ENCODE assay signal across 18 mouse cellular contexts in the genomic region with DNA sequence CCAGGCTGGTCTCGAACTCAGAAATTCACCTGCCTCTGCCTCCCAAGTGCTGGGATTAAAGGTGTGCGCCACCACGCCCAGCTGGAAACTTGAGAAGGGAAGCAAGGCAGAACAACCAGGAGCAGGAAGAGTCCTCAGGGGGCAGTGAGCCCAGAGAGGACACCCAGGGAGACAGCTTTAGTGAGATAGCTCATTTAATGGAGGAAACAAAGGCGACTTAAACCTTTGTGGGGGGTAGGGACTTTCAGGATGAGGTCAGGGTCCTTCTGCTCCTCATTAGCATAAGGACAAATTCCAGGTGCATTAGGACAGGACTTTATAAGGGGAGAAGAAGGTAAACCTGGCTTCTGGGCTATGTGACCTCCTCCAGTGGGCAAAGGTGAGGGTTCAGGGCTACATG.
"Had no signal": no experiment of that assay in that cellular context is flagged by ENCODE, and none has a peak within 500 bp of the region (broad histone marks: within the 10 kb centered on the region; RNA-seq: fewer than 3 reads in every experiment).

No protein-coding gene starts in this region.

- H3K4me1 ChIP-seq: lung, embryonic 15.5 days; midbrain, embryonic 10.5 days; midbrain, embryonic 12.5 days; neural tube, embryonic 13.5 days; stomach, embryonic 15.5 days had no signal

- H3K27ac ChIP-seq: lung, embryonic 15.5 days; midbrain, embryonic 10.5 days; midbrain, embryonic 12.5 days; neural tube, embryonic 13.5 days; stomach, embryonic 15.5 days; stomach, postnatal 0 days had no signal

- H3K9me3 ChIP-seq: lung, embryonic 15.5 days; midbrain, embryonic 10.5 days; midbrain, embryonic 12.5 days; neural tube, embryonic 13.5 days; stomach, embryonic 15.5 days had no signal

- H3K9ac ChIP-seq: liver, postnatal 0 days; lung, embryonic 15.5 days; midbrain, embryonic 12.5 days; neural tube, embryonic 13.5 days; stomach, embryonic 15.5 days had no signal

- H3K4me2 ChIP-seq: lung, embryonic 15.5 days; midbrain, embryonic 12.5 days; neural tube, embryonic 13.5 days; stomach, embryonic 15.5 days had no signal

- H3K36me3 ChIP-seq: lung, embryonic 15.5 days; midbrain, embryonic 10.5 days; midbrain, embryonic 12.5 days; neural tube, embryonic 13.5 days; stomach, embryonic 15.5 days had no signal

- H3K27me3 ChIP-seq: lung, embryonic 15.5 days; midbrain, embryonic 12.5 days; neural tube, embryonic 13.5 days; stomach, embryonic 15.5 days had no signal

- H3K4me3 ChIP-seq: lung, embryonic 15.5 days; midbrain, embryonic 10.5 days; midbrain, embryonic 12.5 days; myocyte; neural tube, embryonic 13.5 days; stomach, embryonic 15.5 days had no signal

- ATAC-seq: liver, postnatal 0 days; lung, postnatal 0 days; midbrain, embryonic 16.5 days had no signal

- DNase-seq: liver, postnatal 0 days; lung, adult 2 months; lung, postnatal 14 days; lung, postnatal 36 days; midbrain, embryonic 14.5 days; right cerebral cortex, postnatal 14 days; thymus, adult 2 months; thymus, postnatal 25 days; thymus, postnatal 4 days had no signal
